In the genomic region with DNA sequence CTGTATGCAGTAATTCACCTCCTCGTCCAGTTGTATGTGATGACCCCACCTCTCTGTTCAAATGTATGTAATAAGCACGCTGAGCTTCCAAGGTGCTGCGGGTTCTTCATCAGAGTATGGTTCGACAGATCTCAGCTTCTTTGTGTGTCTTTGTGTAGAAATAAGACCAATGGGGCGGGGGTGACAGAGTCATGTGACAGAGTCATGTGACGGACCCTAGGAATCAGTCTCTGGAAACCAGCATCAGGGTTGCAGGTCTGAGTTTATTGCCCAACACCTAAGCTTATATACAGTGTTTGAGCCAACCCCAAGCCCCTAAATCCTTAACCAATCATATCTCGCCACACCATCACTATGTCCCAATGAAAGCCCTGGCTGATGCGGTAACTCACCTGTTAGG, we compare ENCODE assay signal across 26 mouse cellular contexts.
"Had no signal": no experiment of that assay in that cellular context is flagged by ENCODE, and none has a peak within 500 bp of the region (broad histone marks: within the 10 kb centered on the region; RNA-seq: fewer than 3 reads in every experiment).

No protein-coding gene starts in this region.

- DNase-seq: gastrocnemius, postnatal 14 days; gastrocnemius, postnatal 36 days; heart, adult 11 months; heart, adult 2 months; heart, postnatal 14 days; heart, postnatal 36 days; kidney, adult 11 months; kidney, adult 2 months; kidney, adult 9 months; kidney, postnatal 14 days; kidney, postnatal 36 days; layer of hippocampus, adult 9-11 months; layer of hippocampus, postnatal 36 days; left cerebral cortex, postnatal 4 days had no signal

- H3K4me3 ChIP-seq: heart, adult 2 months; heart, embryonic 13.5 days; heart, embryonic 15.5 days; hindbrain, embryonic 13.5 days; hindbrain, embryonic 15.5 days; kidney, embryonic 15.5 days; limb, embryonic 13.5 days; limb, embryonic 15.5 days; liver, embryonic 12.5 days had no signal

- H3K4me1 ChIP-seq: hindbrain, embryonic 13.5 days; liver, embryonic 12.5 days had no signal

- ATAC-seq: hindbrain, postnatal 0 days; intestine, embryonic 16.5 days; liver, embryonic 12.5 days had no signal

- H3K27ac ChIP-seq: heart, adult 2 months; heart, embryonic 13.5 days; heart, embryonic 15.5 days; hindbrain, embryonic 13.5 days; hindbrain, embryonic 15.5 days; hindbrain, postnatal 0 days; kidney, embryonic 15.5 days; kidney, postnatal 0 days; limb, embryonic 13.5 days; limb, embryonic 15.5 days; liver, embryonic 12.5 days had no signal

- H3K9me3 ChIP-seq: heart, embryonic 13.5 days; heart, embryonic 15.5 days; hindbrain, embryonic 13.5 days; hindbrain, embryonic 15.5 days; kidney, embryonic 15.5 days; limb, embryonic 13.5 days; limb, embryonic 15.5 days; liver, embryonic 12.5 days had no signal

- H3K9ac ChIP-seq: heart, embryonic 13.5 days; heart, embryonic 15.5 days; hindbrain, embryonic 13.5 days; hindbrain, embryonic 15.5 days; kidney, embryonic 15.5 days; limb, embryonic 13.5 days; limb, embryonic 15.5 days; liver, embryonic 12.5 days had no signal

- H3K36me3 ChIP-seq: heart, embryonic 13.5 days; heart, embryonic 15.5 days; hindbrain, embryonic 13.5 days; hindbrain, embryonic 15.5 days; kidney, embryonic 15.5 days; limb, embryonic 13.5 days; limb, embryonic 15.5 days; liver, embryonic 12.5 days had no signal

- H3K4me2 ChIP-seq: heart, embryonic 11.5 days; heart, embryonic 13.5 days; heart, embryonic 15.5 days; hindbrain, embryonic 13.5 days; hindbrain, embryonic 15.5 days; kidney, embryonic 15.5 days; limb, embryonic 13.5 days; limb, embryonic 15.5 days; liver, embryonic 12.5 days had no signal
